Mouse (Mus musculus) cerebellum, adult 2 months (tissue): ENCODE results near the gene Vegfa. TPM values are rescaled to one million over a fixed set of nuclear protein-coding genes. Genes with fewer than 3 reads are reported as not detected.

Source experiments
- DNase-seq, 2 experiments: peaks; one replicate each; pipeline ENCODE4 v3.0.0; 2021
- H3K27ac ChIP-seq: fragments of 200-500 bp; 2 replicates; pipeline ENCODE4 v1.5.1; 2012; ENCODE audit warnings: low read length, control low read depth, inconsistent platforms; ENCODE audit not compliant: insufficient read depth
- H3K27me3 ChIP-seq: fragments of 200-500 bp; 2 replicates; pipeline ENCODE4 v1.6.1; 2012; ENCODE audit warnings: inconsistent platforms, mild to moderate bottlenecking, low read length, moderate library complexity; ENCODE audit not compliant: control insufficient read depth, insufficient read depth
- H3K4me1 ChIP-seq: fragments of 200-500 bp; 2 replicates; pipeline ENCODE4 v1.6.1; 2011; ENCODE audit warnings: low read length; ENCODE audit not compliant: control insufficient read depth, insufficient read depth
- H3K4me3 ChIP-seq: fragments of 200-500 bp; replicated peaks from 2 replicates; pipeline ENCODE3; 2011; ENCODE audit warnings: mild to moderate bottlenecking, low read depth, low read length, control low read depth; ENCODE audit not compliant: insufficient read depth
- CTCF ChIP-seq: fragments of 200-500 bp; IDR thresholded peaks from 2 replicates; pipeline ENCODE4 v1.5.1; 2011; ENCODE audit warnings: low read depth, mild to moderate bottlenecking, control low read depth, low read length, moderate library complexity, borderline replicate concordance; ENCODE audit not compliant: insufficient read depth
- POLR2A ChIP-seq: fragments of 200-500 bp; IDR thresholded peaks from 2 replicates; pipeline ENCODE4 v1.6.1; 2011; ENCODE audit warnings: low read length, control low read depth, borderline replicate concordance; ENCODE audit not compliant: insufficient read depth
- WGBS: fragments of 180-500 bp; shearing (Covaris S2); methylation state at CpG from one replicate; pipeline ENCODE4 v1.1.7; 2018; 5-methylcytosine and 5-hydroxymethylcytosine counted together
- polyA plus RNA-seq: library from polyadenylated mRNA; depleted of rRNA; stranded (reverse); fragments of >200 nt; gene quantifications from 2 replicates; pipeline ENCODE4 v1.2.3, GENCODE M21; 2012

The Vegfa gene
- polyA plus RNA-seq, 1 experiment = 195 TPM

GRCm38 (mm10) chr17:46022934-46023333 is 9.2 kb downstream of the Vegfa start:
- WGBS = 14% methylated on average over 6 of the region's 6 CpGs
- TF ChIP-seq CTCF (no peak), POLR2A (no peak)
- no peak overlapping the region for H3K4me3 ChIP-seq
- H3K27ac ChIP-seq = no peak overlapping the region
- H3K27me3 ChIP-seq = no peaks in the 10 kb centered on the region
- DNase-seq = peak in 1 of 2 experiments; percentile 55
- H3K4me1 ChIP-seq = peaks cover 36% of the 10 kb centered on the region

DNA sequence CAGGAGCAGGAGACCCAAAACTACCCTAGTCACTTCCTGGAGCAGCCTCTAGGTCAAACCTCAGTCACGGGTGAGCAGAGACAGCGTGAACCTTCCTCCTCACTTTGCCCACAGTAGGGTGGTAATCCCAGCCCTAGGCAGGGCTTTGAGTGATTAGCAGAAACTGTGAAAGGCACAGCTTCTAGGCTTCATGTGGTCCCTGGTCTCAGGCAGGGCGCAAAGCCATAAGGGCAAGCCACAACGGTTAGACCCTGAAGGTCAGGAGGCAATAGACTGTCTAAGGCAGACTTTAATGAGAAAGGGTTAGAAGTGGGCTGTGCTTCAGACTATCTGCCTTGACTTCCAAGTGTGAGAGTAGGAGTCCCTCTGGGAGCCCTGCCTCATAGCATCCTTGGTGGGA is 9.7 kb downstream of the Vegfa start:
- H3K27ac ChIP-seq = no peak overlapping the region
- H3K4me1 ChIP-seq = peaks cover 31% of the 10 kb centered on the region
- DNase-seq = no peak
- no peaks in the 10 kb centered on the region for H3K27me3 ChIP-seq
- no peak overlapping the region for H3K4me3 ChIP-seq
- WGBS = 85% methylated on average over 4 of the region's 4 CpGs
- no peak for TF ChIP-seq CTCF
- no peak for TF ChIP-seq POLR2A

DNA sequence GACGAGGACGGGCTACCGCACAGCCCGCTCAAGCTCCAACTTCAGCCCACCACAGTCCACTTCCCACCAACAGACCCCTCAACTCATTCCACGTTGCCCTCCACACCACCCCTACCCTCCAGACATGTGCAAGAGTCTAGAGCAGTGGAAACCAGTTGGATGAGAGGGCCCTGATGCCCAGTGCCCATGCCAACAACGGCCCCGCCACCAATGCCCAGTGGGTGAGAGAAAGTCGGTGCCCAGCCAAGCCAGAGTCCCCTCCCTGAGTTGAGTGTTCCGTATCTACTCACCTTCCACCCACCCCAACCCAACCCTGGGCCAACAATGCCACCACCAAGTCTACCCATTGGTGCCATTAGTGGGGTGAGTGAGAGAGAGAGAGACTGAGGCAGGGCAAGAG is 10.4 kb downstream of the Vegfa start:
- H3K27ac ChIP-seq = no peak overlapping the region
- TF ChIP-seq POLR2A = no peak
- no peak overlapping the region for H3K4me3 ChIP-seq
- 88% methylated on average over 9 of the region's 9 CpGs for WGBS
- DNase-seq = no peak
- peaks cover 31% of the 10 kb centered on the region for H3K4me1 ChIP-seq
- no peaks in the 10 kb centered on the region for H3K27me3 ChIP-seq

DNA sequence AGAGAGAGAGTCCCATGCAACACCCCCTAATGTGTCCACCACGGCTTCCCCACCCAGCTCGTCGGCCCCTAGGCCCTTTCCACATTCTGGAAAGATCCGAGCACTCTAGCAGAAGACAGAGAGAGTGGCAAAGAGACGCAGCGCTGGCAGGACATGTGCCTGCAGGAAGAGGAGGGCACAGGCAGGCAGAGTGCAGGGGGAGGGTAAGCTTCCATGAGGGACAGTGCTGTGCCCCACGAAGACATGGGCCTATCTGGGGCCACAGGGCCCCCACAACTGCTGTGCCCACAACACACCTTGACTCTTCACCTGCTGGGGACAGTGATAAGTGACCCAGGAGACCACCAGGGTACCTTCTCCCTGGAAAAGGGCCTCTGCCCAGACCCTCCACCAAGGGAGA is 11.0 kb downstream of the Vegfa start:
- Histone ChIP-seq H3K27ac (no peak overlapping the region), H3K4me3 (no peak overlapping the region), H3K27me3 (no peaks in the 10 kb centered on the region), H3K4me1 (peaks cover 26% of the 10 kb centered on the region)
- 87% methylated on average over 7 of the region's 7 CpGs for WGBS
- no peak for TF ChIP-seq CTCF
- TF ChIP-seq POLR2A = no peak
- no peak for DNase-seq

GRCm38 (mm10) chr17:46020579-46020978 is 11.6 kb downstream of the Vegfa start:
- no peaks in the 10 kb centered on the region for H3K27me3 ChIP-seq
- WGBS = 60% methylated on average over 7 of the region's 7 CpGs
- H3K4me3 ChIP-seq = no peak overlapping the region
- no peak overlapping the region for H3K27ac ChIP-seq
- TF ChIP-seq CTCF (no peak), POLR2A (no peak)
- peaks cover 22% of the 10 kb centered on the region for H3K4me1 ChIP-seq
- no peak for DNase-seq

GRCm38 (mm10) chr17:46018736-46019004 is 13.5 kb downstream of the Vegfa start:
- H3K27ac ChIP-seq = no peak overlapping the region
- DNase-seq = no peak
- WGBS = 32% methylated on average over 10 of the region's 10 CpGs
- H3K4me1 ChIP-seq = peaks cover 17% of the 10 kb centered on the region
- TF ChIP-seq POLR2A (no peak), CTCF (no peak)
- H3K4me3 ChIP-seq = no peak overlapping the region
- no peaks in the 10 kb centered on the region for H3K27me3 ChIP-seq

GRCm38 (mm10) chr17:46017946-46018735 is 14.0 kb downstream of the Vegfa start:
- TF ChIP-seq POLR2A = no peak
- no peak for TF ChIP-seq CTCF
- peaks cover 12% of the 10 kb centered on the region for H3K4me1 ChIP-seq

GRCm38 (mm10) chr17:46016617-46017016 is 15.6 kb downstream of the Vegfa start:
- Histone ChIP-seq H3K4me1 (peaks cover 3% of the 10 kb centered on the region; the same call in 1 of the 2 replicates), H3K4me3 (no peak overlapping the region), H3K27ac (no peak overlapping the region), H3K27me3 (no peaks in the 10 kb centered on the region)
- no peak for DNase-seq
- WGBS = 87% methylated on average over 5 of the region's 5 CpGs
- no peak for TF ChIP-seq POLR2A
- no peak for TF ChIP-seq CTCF

More at GRCm38 (mm10) chr17:46017946-46018735, 14.0 kb downstream of the Vegfa start:
- 54% methylated on average over 24 of the region's 24 CpGs for WGBS
- no peaks in the 10 kb centered on the region for H3K27me3 ChIP-seq
- H3K27ac ChIP-seq = no peak overlapping the region
- no peak overlapping the region for H3K4me3 ChIP-seq
- DNase-seq = no peak
